Mouse (Mus musculus) C2C12 (cell line): ENCODE data around the gene Sox8. TPM values are rescaled to one million over a fixed set of nuclear protein-coding genes. Genes with fewer than 3 reads are reported as not detected.

Source experiments
- H3K27me3 ChIP-seq: one replicate; pipeline ENCODE4 v1.6.1; 2011; ENCODE audit not compliant: control insufficient read depth, insufficient read depth, insufficient read length
- H3K36me3 ChIP-seq: one replicate; pipeline ENCODE4 v1.6.1; 2011; ENCODE audit not compliant: control insufficient read depth, insufficient read depth
- H3K4me3 ChIP-seq: one replicate; pipeline ENCODE4 v1.5.1; 2011; ENCODE audit warnings: mild to moderate bottlenecking, control low read depth; ENCODE audit not compliant: poor library complexity, insufficient read depth, severe bottlenecking
- H3K79me2 ChIP-seq: one replicate; pipeline ENCODE4 v1.6.1; 2011; ENCODE audit not compliant: control insufficient read depth, insufficient read depth
- H3K79me3 ChIP-seq: one replicate; pipeline ENCODE4 v1.6.1; 2011; ENCODE audit warnings: low read depth, control low read depth
- H3ac ChIP-seq: one replicate; pipeline ENCODE3; 2011; ENCODE audit warnings: low read depth; ENCODE audit not compliant: control insufficient read depth, insufficient read length
- CEBPB ChIP-seq: IDR thresholded peaks from one replicate; pipeline ENCODE4 v1.6.1; 2011; ENCODE audit warnings: low read depth, mild to moderate bottlenecking, control low read depth, moderate library complexity
- CTCF ChIP-seq: IDR thresholded peaks from one replicate; pipeline ENCODE4 v1.5.1; 2011; ENCODE audit not compliant: control insufficient read depth, insufficient read depth, insufficient read length
- FOSL1 ChIP-seq: IDR thresholded peaks from one replicate; pipeline ENCODE4 v1.8.0; 2011; ENCODE audit warnings: mild to moderate bottlenecking, low read length; ENCODE audit not compliant: poor library complexity, insufficient read depth, severe bottlenecking
- MAX ChIP-seq: IDR thresholded peaks from one replicate; pipeline ENCODE4 v1.6.1; 2011; ENCODE audit warnings: mild to moderate bottlenecking, control low read depth
- MYOD1 ChIP-seq: IDR thresholded peaks from one replicate; pipeline ENCODE4 v1.6.1; 2011; ENCODE audit warnings: low read depth; ENCODE audit not compliant: control insufficient read depth, insufficient read length
- MYOG ChIP-seq: IDR thresholded peaks from one replicate; pipeline ENCODE4 v1.6.1; 2011; ENCODE audit not compliant: control insufficient read depth, insufficient read length; ENCODE audit errors: extremely low read depth
- USF1 ChIP-seq: IDR thresholded peaks from one replicate; pipeline ENCODE4 v1.6.1; 2011; ENCODE audit warnings: low read depth, mild to moderate bottlenecking, control low read depth, moderate library complexity
- polyA plus RNA-seq: library from polyadenylated mRNA; unstranded; fragments of >200 nt; fragmentation: generic; extraction: Trizol; gene quantifications from one replicate; pipeline ENCODE4 v1.2.1, GENCODE M21; 2012; ENCODE audit warnings: missing spikeins

Sox8 gene
- polyA plus RNA-seq, 1 experiment = 0.99 TPM

- TF ChIP-seq MAX = no peak
- TF ChIP-seq CEBPB = no peak
- no peak for TF ChIP-seq MYOG
- no peak overlapping the region for H3ac ChIP-seq
- H3K4me3 ChIP-seq = no peak overlapping the region
- H3K36me3 ChIP-seq = no peaks in the 10 kb centered on the region
- H3K79me3 ChIP-seq = no peaks in the 10 kb centered on the region
- H3K79me2 ChIP-seq = no peaks in the 10 kb centered on the region
- peaks cover 3% of the 10 kb centered on the region for H3K27me3 ChIP-seq
Measured at GRCm38 (mm10) chr17:25555666-25556629, 14.5 kb downstream of the Sox8 start.

- Histone ChIP-seq H3K36me3 (no peaks in the 10 kb centered on the region), H3K27me3 (peaks cover 3% of the 10 kb centered on the region), H3K4me3 (no peak overlapping the region), H3ac (no peak overlapping the region), H3K79me2 (no peaks in the 10 kb centered on the region), H3K79me3 (no peaks in the 10 kb centered on the region)
- TF ChIP-seq FOSL1 (no peak), MAX (no peak), MYOD1 (no peak), USF1 (no peak)
Measured at GRCm38 (mm10) chr17:25555159-25555558, 15.3 kb downstream of the Sox8 start.

GRCm38 (mm10) chr17:25551313-25551712 lies 19.2 kb downstream of the Sox8 start:
- Histone ChIP-seq H3K36me3 (no peaks in the 10 kb centered on the region), H3K27me3 (no peaks in the 10 kb centered on the region), H3K79me3 (no peaks in the 10 kb centered on the region), H3ac (no peak overlapping the region), H3K4me3 (no peak overlapping the region), H3K79me2 (no peaks in the 10 kb centered on the region)
- no peak for TF ChIP-seq USF1

GRCm38 (mm10) chr17:25550020-25550419 lies 20.5 kb downstream of the Sox8 start:
- Histone ChIP-seq H3ac (no peak overlapping the region), H3K79me3 (no peaks in the 10 kb centered on the region), H3K27me3 (no peaks in the 10 kb centered on the region), H3K36me3 (no peaks in the 10 kb centered on the region), H3K79me2 (no peaks in the 10 kb centered on the region), H3K4me3 (no peak overlapping the region)
- no peak for TF ChIP-seq MYOG
- TF ChIP-seq FOSL1 = no peak
- no peak for TF ChIP-seq MYOD1
- TF ChIP-seq USF1 = no peak
- no peak for TF ChIP-seq CTCF
- no peak for TF ChIP-seq MAX
- no peak for TF ChIP-seq CEBPB

GRCm38 (mm10) chr17:25547026-25547425 lies 23.5 kb downstream of the Sox8 start:
- H3ac ChIP-seq = no peak overlapping the region
- no peaks in the 10 kb centered on the region for H3K79me3 ChIP-seq
- H3K4me3 ChIP-seq = no peak overlapping the region
- no peaks in the 10 kb centered on the region for H3K27me3 ChIP-seq
- TF ChIP-seq MAX (no peak), CEBPB (no peak), MYOD1 (no peak), MYOG (no peak), CTCF (no peak), USF1 (no peak), FOSL1 (no peak)
- no peaks in the 10 kb centered on the region for H3K36me3 ChIP-seq
- H3K79me2 ChIP-seq = no peaks in the 10 kb centered on the region

- no peak overlapping the region for H3ac ChIP-seq
- no peaks in the 10 kb centered on the region for H3K27me3 ChIP-seq
- TF ChIP-seq MYOG (no peak), CEBPB (no peak), USF1 (no peak)
- H3K4me3 ChIP-seq = no peak overlapping the region
- H3K36me3 ChIP-seq = no peaks in the 10 kb centered on the region
- H3K79me2 ChIP-seq = no peaks in the 10 kb centered on the region
- no peaks in the 10 kb centered on the region for H3K79me3 ChIP-seq
Measured at GRCm38 (mm10) chr17:25541768-25542167, 28.7 kb downstream of the Sox8 start.

- Histone ChIP-seq H3K27me3 (no peaks in the 10 kb centered on the region), H3K79me3 (no peaks in the 10 kb centered on the region), H3K79me2 (no peaks in the 10 kb centered on the region), H3ac (no peak overlapping the region), H3K4me3 (no peak overlapping the region), H3K36me3 (no peaks in the 10 kb centered on the region)
- TF ChIP-seq MYOG = no peak
- TF ChIP-seq USF1 = no peak
- TF ChIP-seq CEBPB = no peak
- no peak for TF ChIP-seq MYOD1
- no peak for TF ChIP-seq MAX
- no peak for TF ChIP-seq FOSL1
- no peak for TF ChIP-seq CTCF
Measured at GRCm38 (mm10) chr17:25540731-25541130, 29.8 kb downstream of the Sox8 start.
